Mouse (Mus musculus) CD4-positive helper T cell, adult 2 months (primary cell): ENCODE results near the gene Kif23.

ENCODE experiments used
- DNase-seq: peaks from one replicate; pipeline ENCODE4 v3.0.0-alpha.2; 2012; ENCODE audit warnings: low read depth, missing footprints, low spot score

Kif23 gene

DNA sequence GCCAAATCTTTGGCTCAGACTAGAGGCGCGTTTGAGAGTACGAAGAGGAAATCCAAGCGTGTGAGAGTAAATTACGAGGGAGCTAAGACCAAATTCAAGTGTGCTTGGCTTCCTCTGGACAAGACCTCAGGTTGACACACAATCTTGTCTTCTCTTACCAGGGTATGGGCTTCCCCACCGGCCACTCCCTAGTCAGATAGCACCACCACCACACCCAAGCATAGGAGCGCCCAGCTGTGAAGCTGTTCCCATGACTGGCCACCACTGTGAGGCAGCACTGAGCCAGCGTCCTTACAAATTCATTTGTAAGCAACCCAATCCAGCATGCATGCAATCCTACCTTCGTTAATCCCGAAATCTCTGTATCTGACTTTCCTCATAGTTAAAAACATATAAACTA is 39.7 kb downstream of the Kif23 start:
- DNase-seq: peak; percentile 57

DNA sequence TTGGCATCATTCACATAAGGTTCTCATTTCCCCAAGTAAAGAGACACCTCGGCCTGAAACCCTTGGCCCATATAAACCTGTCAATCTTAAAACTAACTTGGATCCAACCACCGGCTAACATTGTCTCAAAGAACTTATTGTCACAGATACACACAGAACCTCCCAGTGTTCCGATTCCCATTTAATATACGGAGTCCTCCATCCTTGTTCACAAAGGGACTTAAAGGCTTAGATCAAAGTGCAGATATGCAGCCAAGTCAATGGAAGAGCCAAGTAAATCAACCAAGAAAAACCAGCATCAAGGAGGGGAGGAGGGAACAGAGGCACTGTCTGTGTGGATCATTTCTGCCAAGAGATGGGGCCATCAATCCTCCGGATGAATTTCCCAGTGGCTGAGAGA is 41.0 kb downstream of the Kif23 start:
- DNase-seq: no peak

DNA sequence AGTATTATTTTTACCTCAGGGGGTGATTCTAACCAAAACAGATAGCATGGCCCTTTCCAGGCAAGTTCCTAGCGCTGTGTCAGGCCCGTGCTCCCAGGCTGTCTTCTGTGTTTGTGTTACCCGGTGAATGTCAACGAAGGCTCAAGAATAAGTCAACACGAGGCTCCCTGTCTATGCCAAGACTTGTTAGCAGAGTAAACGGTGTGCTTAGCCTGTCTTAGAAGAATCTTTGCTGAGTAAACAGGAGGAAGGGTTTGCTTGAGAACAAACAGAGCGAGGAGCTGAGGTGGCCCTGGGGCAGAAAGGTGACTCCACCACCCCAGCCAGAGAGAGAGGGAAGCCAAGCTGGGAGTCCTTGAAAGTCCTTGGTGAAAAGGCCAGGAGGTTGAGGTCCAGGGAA is 42.4 kb downstream of the Kif23 start:
- no peak for DNase-seq

DNA sequence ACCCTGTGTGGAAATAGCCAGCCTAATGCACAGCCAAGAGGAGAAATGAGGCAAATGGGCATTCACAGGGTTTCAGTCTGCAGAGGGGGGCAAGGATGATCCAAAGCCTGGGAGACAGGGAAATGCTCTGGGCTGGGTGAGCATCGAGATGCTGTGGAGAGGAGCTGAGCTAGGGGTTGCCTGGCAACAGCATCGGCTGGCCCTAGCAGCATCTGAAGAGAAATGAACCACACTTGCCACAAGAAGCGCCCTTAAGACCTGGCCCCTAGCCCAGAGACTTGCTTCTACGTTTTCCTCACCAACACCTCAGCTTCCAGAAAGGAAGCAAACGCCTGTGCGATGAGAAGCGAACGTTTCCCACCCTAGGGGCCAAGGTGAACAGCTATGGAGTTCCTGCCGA is 44.1 kb downstream of the Kif23 start:
- no peak for DNase-seq

DNA sequence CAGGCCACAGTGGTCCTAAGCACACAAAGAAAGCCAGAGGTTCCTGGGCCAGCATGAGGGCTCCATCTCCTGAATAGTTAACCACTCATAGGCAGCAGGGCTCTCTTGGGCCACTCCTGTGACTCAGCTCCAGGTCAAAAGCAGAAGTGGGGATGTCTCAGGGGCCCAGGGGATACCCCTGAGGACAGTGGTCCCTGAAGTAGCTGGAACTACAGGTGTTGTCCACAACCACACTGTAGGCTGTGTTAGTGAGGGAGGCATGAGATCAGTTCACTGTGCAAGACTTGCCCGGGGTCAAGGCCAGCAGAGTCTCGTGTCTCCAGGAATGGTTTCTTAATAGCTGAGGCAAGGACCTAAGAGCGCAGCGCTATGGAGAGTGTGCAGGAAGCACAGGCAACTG is 45.0 kb downstream of the Kif23 start:
- no peak for DNase-seq

DNA sequence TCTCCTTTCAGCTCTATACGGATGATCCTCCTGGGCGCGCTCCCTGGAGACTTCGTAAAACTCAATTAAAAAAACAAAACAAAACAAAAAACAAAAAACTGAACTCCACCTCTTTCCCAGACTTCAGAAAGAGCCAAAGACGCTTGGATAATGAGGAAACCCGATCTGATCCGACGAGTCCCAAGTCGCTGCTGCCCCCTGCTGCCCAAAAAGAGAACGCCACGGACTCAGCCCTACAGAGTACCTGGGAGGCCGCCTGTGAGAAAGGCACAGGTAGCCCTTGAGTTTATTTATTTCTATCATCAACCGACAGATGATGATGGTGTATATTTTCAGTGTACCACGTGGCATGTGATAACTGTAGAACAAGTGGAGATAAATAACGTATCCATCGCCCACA is 46.8 kb downstream of the Kif23 start:
- peak; percentile 66 for DNase-seq

DNA sequence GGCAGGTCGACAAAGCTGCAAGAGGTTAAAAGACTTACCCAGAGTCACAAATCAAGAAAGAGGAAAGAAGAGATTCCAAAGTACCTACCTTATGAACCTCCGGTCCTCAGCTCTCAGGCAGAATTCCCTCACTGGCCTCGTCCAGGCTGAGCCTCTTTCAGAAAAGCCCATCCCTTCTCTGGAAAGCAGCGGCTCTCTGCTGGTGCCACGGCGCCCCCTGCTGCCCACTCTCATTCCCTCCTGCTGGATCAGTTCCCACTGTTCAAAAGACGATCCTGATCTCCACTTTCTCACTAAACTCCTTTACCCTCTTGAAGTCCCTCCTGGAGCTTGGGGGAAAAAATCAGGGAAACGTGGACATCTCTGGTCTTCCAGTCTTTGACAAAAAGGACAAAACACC is 48.2 kb downstream of the Kif23 start:
- peak; percentile 69 for DNase-seq

DNA sequence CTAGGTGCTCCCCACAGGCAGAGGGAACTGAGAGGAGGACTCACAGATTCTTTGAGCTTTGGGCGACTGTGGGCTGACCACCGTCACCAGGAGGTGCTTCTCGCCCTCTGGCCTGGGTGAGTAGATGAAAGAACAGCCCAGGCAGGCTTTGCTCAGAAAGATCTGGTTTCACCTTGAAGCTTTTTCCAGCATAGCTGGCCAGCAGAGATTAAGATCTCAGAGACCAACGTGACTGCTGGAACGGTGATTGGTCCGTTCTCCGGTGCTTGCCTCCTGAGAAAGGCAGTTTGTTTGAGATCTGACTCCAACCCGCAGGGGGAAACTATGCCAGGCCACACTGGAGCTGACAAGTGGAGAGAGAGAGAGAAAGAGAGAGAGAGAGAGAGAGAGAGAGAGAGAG is 51.6 kb downstream of the Kif23 start:
- no peak for DNase-seq

DNA sequence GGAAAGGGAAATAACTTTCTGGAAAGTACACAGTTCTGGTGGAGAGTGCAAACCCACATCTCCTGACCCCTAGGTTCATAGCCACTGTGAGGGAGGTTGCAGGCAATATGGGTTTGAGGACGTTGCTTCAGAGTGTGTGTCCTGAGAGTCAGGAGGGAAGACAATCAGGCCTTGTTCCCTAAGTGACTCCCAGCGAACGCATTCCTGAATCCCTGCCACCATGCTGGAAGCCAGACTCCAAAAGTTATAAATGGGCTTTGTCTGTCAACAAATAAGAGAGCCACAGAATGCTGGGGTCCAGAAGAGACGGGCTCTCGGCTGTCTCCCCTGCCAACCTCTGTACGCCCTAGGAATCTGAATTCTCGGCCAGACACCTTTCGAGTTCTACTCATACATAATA is 56.7 kb downstream of the Kif23 start:
- no peak for DNase-seq

DNA sequence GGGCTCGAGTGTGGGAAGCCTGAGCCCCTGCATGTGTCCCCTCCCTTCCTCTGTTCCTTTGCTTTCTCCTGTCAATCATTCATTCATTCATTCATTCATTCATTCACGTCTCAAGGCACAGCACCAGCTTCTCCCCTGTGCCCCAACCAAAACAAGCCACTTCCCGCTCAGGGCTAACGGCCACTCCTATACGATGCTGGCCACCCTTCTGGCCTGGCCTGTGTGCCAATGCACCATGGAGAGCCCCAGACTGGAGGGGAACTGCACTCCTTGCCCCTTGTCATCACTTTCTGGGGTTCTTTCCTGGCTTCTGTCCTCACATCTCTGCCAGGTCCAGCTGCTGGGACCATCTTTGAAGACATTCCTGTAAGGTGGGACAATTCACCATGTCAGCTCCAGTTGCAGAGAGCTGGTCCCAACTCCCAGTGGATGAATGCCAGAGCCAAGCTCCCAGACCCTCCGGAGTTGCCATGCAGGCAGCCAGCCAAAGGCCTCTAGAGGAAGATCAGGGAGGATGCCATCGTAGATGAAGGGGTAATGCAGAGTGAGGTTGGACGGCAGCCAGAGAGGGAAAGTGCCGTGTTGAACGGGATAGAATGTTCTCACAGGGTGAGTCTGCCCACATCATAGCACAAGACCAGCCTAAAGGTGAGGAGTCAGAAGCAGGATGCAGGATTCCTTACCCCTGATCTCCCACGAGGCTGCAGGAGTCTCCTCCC is 58.8 kb downstream of the Kif23 start:
- DNase-seq: no peak

DNA sequence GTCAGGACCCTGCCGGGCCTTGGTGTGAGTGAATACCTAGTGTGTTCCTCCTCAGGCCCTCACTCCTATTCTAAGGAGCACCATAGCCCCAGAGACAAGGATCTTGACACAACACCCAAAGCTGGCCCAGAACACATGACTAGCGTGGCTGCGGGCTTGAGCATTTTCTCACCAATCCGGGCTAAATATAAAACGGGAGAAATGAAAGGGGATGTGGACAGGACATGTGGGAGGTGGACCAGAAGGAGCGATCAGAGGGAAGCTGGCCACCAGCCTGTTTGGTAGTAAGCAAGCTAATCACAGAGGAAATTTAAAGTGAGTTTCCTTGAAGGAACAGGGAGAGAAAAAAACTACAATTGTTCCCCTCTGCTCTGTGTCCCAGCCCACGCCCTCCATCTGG is 60.6 kb downstream of the Kif23 start:
- no peak for DNase-seq

DNA sequence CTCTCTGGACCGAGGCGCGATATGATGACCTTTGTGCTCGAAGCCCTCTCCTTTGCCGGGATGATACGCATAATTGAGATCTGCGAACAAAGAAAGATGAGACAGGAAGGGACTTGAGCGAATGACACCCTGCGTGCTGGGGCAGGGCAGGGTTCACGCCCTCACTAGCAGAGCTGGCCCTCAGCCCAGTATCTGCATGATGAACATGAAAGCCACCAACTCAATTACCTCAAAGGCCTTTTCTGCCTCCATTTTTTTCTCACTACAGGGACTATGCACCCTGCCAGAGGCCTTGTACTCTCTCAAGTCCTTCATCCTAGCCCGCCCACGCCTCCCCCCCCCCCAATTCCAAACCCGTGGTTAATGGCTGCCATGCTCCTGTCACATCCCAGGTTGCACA is 61.6 kb downstream of the Kif23 start:
- no peak for DNase-seq

DNA sequence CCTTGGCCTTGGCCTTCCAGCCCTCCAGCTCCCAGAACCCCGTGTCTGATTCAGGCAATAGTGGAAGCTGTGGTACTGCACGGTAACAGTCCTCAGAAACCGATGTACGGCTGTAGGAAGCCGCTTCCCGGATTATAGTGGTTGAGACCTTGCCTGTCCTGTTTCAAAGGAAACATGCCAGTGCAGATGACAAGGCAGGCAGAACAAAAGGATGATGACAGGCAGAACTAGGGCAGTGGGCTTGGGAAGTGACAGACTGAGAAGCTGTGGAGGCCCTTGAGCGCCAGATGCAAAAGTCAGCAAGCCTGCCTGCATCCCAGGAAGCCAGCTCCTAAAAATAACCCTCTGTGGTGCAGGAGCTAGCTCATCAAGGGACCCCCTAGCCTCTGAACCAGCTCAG is 62.2 kb downstream of the Kif23 start:
- DNase-seq: no peak

DNA sequence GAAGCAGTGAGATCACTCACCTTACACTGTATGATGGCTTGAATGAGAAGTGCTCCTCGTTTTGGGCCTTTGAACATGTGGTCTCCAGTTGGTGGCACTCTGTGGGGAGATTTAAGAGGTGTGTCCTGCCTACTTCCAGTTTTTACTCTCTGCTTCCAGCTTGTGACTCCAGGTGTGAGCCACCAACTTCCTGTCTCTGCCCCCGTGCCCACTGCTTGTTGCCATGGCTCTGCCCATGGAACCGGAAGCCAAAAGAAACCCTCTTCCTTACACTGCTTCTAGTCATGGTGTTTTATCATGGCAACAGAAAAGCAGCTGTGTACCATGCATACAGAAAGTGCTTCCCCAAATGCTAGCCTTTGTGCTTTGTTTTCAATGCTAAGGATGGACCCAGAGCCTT is 64.4 kb downstream of the Kif23 start:
- DNase-seq: peak; percentile 38

DNA sequence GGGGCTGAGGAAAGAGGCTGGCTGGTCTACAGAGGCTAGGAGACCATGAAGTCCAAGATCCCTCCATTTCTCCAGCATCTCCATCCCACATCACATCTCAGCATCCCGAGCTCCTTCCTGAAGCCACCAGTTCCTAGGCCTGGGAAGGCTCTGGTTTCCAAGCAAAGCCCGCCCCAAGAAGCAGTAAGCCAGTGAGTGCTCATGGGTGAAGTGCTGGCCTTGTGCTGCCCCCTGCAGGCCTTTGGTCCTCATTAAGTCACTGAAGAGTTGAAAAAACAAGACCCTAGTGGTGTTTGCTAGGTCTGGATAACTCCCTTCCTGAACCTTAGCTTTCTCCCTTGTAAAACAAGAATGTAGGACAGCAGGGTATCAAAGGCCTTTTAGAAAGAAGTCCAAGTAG is 67.7 kb downstream of the Kif23 start:
- DNase-seq: peak; percentile 53

DNA sequence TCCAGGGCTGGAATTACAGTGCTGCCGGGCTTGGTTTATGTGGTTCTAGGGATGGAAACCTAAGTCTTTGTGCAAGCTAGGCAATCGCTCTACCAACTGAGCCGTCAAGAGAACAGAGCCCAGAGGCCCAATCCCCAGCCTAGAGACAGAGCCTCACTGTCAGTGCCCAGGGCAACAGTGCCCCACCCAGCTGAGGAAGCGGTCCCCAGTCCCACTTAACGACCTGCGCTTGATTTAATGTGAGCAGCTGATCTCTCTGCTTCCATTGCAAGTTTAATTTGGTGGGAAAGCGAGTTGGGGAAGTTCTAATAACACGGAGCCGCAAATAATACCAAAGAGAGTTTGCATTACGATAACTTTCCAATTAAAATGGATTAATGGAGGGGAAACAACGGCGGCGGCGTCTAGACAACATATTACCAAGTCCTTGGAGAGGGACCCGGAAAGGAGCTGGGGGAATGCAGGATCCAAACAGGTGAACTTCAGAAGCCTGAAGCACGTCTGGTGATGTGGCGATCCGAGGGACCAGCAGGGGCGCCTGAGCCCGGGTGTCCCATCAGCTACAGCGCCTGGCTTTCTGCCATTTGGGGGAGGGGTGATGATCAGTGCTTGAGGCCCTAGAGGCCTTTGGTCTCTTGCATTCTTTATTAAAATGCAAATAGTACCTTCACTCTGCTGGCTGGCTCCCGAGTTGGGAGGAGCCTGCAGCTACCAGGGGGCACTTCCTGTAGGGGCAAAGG is 69.0 kb downstream of the Kif23 start:
- DNase-seq: no peak

DNA sequence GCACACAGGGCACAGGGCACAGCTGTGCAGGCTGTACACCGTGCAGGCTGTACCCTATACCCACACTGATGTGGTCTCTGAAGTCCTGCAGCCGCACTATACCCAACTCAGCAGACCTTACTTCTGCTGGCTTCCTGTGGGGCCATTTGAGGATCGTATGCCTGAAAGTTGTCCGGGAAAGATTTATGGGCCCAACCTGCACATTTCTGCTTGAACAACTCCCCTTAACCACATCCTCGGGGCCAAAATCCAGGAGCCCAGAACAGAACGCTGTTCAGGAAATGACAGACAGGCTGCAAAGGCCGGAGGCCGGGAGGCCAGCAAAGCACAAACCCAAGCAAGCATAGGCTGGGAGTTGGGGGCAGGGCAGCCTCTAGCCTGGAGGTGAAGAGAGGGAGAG is 73.2 kb downstream of the Kif23 start:
- no peak for DNase-seq

DNA sequence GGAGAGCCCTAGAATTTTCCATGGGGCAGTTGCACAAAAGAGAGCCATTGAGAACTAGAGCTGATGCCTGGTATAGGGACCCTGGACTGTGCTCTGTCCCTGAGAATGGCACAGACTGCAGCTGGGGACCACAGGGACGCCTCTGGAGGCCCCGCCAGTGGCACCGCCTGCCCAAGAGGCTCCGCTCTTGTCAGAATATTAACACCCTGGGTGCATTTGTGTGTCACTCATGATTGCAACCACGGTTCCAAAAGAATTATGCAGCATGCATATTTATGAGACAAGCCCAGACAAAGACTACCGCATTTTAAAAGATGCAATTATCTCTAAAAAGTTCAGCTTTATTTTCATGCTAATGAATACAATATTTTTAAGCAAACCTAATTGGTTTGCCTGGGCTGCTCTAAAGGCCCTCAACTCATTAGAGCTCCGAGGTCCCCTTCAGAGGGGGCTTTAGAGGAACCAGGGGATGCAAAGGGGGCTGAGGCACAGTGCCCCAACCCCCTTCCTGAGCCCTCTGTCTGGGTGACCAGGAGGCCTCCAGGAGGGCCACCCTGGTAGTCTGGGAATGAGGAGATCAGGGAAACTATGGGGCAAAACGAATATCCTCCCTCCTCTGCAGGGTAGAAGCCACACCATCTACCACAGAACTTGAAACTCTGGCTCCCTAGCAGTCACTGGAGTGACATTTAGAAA is 74.2 kb downstream of the Kif23 start:
- DNase-seq: no peak

DNA sequence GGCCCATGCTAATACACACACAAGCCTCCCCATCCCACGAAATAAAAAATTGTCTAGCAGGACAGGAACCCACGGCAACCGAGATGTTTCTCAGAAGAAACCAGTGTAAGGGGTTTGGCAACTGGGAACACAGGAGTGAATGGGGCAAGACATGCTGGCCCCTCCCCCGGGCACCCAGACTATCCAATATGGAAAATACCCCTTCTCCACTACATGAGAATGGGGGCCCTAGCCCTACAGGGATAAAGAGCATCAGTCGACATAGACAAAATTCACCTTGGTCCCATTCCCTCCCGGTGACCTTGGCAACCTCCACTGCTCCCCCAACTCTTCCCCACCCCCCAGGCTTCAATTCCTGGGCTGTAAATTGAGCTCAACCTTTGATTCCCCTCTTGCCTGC is 74.7 kb downstream of the Kif23 start:
- no peak for DNase-seq

DNA sequence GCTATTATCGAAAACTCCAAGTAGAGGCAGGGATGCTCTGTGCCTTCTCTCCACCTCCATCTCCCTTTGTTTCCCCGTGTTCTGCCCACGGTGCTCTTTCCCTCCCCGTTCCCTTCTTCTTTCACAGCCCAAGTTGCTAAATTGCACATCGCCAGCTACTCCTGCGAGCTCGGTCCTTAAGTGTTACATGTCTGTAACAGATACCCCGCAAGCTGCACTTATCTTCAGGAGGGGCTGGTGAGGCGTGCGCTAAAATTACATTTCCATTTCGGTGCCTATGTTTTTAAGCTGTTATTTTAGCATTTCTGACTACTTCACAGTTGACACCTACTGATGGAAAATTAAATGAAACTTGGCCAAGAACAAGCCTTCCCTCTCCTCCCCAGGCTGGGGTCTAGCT is 78.9 kb downstream of the Kif23 start:
- DNase-seq: no peak
